Mouse (Mus musculus) liver, postnatal 0 days (tissue): ENCODE measurements around the gene Ubash3b. TPM values are rescaled to one million over a fixed set of nuclear protein-coding genes. Genes with fewer than 3 reads are reported as not detected.

Source experiments
- ATAC-seq: fragments of 200-750 bp; cut with Nextera tagmentation; 2 replicates; pipeline ENCODE4 v1.8.0; 2017; ENCODE audit warnings: mild to moderate bottlenecking, moderate library complexity
- DNase-seq: peaks from one replicate; pipeline ENCODE4 v3.0.0-alpha.2; 2016
- H3K27ac ChIP-seq: fragments of 300-500 bp; sonication (generic); 2 replicates; pipeline ENCODE4 v1.5.1; 2014; ENCODE audit warnings: antibody characterized with exemption, moderate library complexity, mild to moderate bottlenecking, low read depth
- H3K27me3 ChIP-seq: fragments of 300-500 bp; sonication (generic); 2 replicates; pipeline ENCODE4 v1.6.1; 2014; ENCODE audit warnings: low read length, control low read depth, mixed read lengths; ENCODE audit not compliant: insufficient read depth
- H3K36me3 ChIP-seq: fragments of 300-500 bp; sonication (generic); replicated peaks from 2 replicates; pipeline ENCODE4 v1.6.1; 2014; ENCODE audit warnings: mild to moderate bottlenecking, control low read depth, low read length, moderate library complexity, mixed read lengths; ENCODE audit not compliant: insufficient read depth
- H3K4me1 ChIP-seq: fragments of 300-500 bp; sonication (generic); 2 replicates; pipeline ENCODE4 v1.6.1; 2014; ENCODE audit warnings: antibody characterized with exemption, mild to moderate bottlenecking, control low read depth; ENCODE audit not compliant: insufficient read depth
- H3K4me2 ChIP-seq: fragments of 300-500 bp; sonication (generic); 2 replicates; pipeline ENCODE4 v1.6.1; 2014; ENCODE audit warnings: low read depth, mild to moderate bottlenecking, low read length, moderate library complexity, mixed read lengths
- H3K4me3 ChIP-seq: fragments of 300-500 bp; sonication (generic); 2 replicates; pipeline ENCODE4 v1.5.1; 2014; ENCODE audit warnings: low read depth, low read length
- H3K9ac ChIP-seq: fragments of 300-500 bp; sonication (generic); replicated peaks from 2 replicates; pipeline ENCODE4 v1.6.1; 2014; ENCODE audit warnings: mild to moderate bottlenecking, moderate library complexity
- H3K9me3 ChIP-seq: fragments of 300-500 bp; sonication (generic); 2 replicates; pipeline ENCODE4 v1.6.1; 2016; ENCODE audit warnings: mild to moderate bottlenecking, control low read depth, low read length, mixed read lengths
- CTCF ChIP-seq: sonication (generic); IDR thresholded peaks from 2 replicates; pipeline ENCODE4 v1.5.1; 2016; ENCODE audit warnings: antibody characterized with exemption, low read depth
- EP300 ChIP-seq: IDR thresholded peaks from 2 replicates; pipeline ENCODE4 v1.6.1; 2016; ENCODE audit warnings: antibody characterized with exemption, low read depth, mild to moderate bottlenecking
- WGBS: fragments of 180-500 bp; shearing (Covaris S2); extraction: QIAGEN DNeasy Blood & Tissue Kit; methylation state at CpG from one replicate; pipeline ENCODE4 v1.1.7; 2014; ENCODE audit not compliant: insufficient replicate concordance; 5-methylcytosine and 5-hydroxymethylcytosine counted together
- polyA plus RNA-seq: library from polyadenylated mRNA; unstranded; fragments of >200 nt; fragmentation: Nextera tagmentation; extraction: Ambion mirVana; gene quantifications from 2 replicates; pipeline ENCODE4 v1.2.1, GENCODE M21; 2015

Ubash3b gene
- polyA plus RNA-seq, 1 experiment from 2014 or later, result 6.6 TPM

DNA sequence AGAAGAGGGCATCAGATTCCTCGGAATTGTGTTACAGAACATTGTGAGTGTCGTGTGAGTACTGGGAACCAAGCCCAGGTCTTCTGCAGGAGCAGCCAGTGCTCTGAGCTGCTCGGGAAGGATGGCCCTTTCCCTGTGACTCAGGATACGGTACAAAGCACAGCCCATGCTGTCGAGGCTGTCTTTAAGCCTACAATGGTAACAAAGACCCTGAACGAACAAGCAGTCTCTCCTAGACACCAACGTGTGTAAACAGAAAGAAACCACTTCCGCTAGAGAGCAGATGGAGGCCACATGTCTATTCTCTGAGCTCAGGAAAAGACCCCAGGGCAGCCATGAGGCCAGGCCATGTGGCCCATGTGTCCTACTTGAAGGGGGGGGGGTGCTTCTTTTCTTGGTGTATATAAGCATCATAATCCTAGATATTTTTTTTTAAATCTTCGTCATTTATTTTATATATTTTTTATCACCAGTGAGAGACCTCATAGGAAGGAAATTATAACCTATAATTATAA lies 123.3 kb downstream of the Ubash3b start:
- H3K27ac ChIP-seq, result no peak overlapping the region
- H3K9ac ChIP-seq, result no peak overlapping the region
- H3K9me3 ChIP-seq, result no peaks in the 10 kb centered on the region
- no peak for TF ChIP-seq CTCF
- no peak for TF ChIP-seq EP300
- no peak overlapping the region for H3K4me3 ChIP-seq
- 65% methylated on average over 9 of the region's 9 CpGs for WGBS
- no peaks in the 10 kb centered on the region for H3K36me3 ChIP-seq
- H3K27me3 ChIP-seq, result no peaks in the 10 kb centered on the region
- no peaks in the 10 kb centered on the region for H3K4me1 ChIP-seq
- ATAC-seq (no peak), DNase-seq (no peak)
- H3K4me2 ChIP-seq, result no peak overlapping the region

DNA sequence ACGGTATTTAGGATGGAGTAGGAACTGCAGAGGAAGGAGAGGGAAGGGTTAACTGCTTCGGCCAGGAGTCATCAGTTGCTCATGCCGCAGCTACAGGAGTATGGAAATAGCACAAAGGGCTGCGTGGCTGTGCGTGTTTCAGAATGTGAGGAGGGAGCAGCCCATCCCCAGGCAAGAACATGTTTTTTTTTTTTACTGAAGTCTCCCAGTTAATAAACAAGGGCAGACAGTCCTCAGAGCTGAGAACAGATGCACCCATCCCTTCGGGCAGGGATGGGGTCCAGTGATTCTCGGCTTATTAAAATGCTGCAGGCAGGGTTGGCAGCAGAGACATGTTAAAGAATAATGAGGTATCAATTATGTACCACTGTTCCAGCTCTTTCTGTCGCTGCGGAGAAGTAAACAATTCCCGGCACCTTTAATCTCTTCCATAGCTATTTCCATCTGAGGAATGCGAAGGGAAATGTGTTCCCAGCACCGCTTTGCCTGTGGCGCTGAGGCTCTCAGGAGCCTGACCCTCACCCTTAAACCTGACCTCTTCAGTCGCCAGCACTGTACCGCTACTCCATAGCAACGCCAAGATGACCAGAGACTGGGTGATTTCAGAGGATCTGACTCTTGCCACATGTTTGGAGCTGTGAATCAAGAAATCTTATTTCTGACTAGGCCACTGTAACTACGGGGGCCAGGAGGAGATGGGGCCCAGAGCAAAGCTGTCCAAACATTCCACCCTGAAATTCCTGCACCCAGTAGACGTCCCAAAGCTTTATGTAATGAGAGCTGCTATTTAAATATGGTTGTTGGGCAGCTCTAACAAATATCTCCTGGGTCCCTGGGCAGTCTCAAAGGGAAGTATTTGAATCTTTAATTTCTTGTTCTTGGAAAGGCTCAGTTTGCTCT lies 129.7 kb downstream of the Ubash3b start:
- Histone ChIP-seq H3K9ac (no peak overlapping the region), H3K36me3 (no peaks in the 10 kb centered on the region), H3K27ac (no peak overlapping the region), H3K9me3 (no peaks in the 10 kb centered on the region), H3K27me3 (no peaks in the 10 kb centered on the region), H3K4me2 (no peak overlapping the region), H3K4me3 (no peak overlapping the region), H3K4me1 (no peaks in the 10 kb centered on the region)
- WGBS, result 66% methylated on average over 18 of the region's 18 CpGs
- DNase-seq (no peak), ATAC-seq (no peak)
- TF ChIP-seq EP300 (no peak), CTCF (no peak)

DNA sequence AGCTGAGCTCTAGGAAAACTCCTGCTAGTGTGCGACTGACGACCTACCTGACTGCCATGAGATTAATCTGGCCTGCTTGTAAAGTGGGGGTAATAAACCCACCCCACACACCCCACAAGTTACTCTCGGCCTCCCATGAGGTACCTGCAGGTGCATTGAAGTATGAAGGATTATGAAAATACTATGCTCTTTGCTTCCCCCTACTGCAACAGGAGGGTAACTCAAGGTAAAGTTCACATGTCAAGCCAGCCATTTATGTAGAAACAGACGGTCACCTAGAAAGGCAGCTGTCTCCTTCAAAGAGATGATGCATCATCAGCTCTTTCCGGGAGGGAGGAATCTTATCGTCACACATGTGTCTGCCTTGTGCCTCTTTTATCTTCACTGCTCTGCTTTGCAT lies 131.7 kb downstream of the Ubash3b start:
- Histone ChIP-seq H3K4me3 (no peak overlapping the region), H3K4me2 (no peak overlapping the region), H3K27me3 (no peaks in the 10 kb centered on the region), H3K9me3 (no peaks in the 10 kb centered on the region), H3K4me1 (no peaks in the 10 kb centered on the region), H3K9ac (no peak overlapping the region), H3K27ac (no peak overlapping the region), H3K36me3 (no peaks in the 10 kb centered on the region)
- DNase-seq (no peak), ATAC-seq (no peak)
- WGBS, result 70% methylated on average over 6 of the region's 6 CpGs
- no peak for TF ChIP-seq EP300
- TF ChIP-seq CTCF, result peak; percentile 43

DNA sequence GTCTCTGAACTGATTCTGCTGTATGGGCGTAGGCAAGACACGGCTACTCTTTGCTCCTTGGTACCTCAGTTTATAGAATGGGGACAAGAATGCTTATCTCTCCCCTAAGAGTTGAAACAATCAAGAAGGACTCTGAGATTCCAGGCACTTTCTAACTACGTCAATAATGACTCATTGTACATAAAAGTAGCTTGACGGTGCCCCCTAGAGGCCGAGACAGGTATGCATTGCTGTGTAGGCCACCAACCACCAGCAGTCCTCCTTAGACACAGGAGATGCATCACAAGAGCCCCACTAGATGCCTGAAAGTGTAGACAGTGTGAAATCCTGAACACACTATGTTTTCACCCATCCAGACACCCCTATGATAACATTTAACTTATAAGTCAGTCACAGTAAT lies 133.0 kb downstream of the Ubash3b start:
- H3K4me2 ChIP-seq, result no peak overlapping the region
- no peak for ATAC-seq
- H3K9ac ChIP-seq, result no peak overlapping the region
- no peak for TF ChIP-seq EP300
- TF ChIP-seq CTCF, result peak; percentile 73
- H3K36me3 ChIP-seq, result no peaks in the 10 kb centered on the region
- H3K27me3 ChIP-seq, result no peaks in the 10 kb centered on the region
- no peaks in the 10 kb centered on the region for H3K9me3 ChIP-seq
- no peak overlapping the region for H3K4me3 ChIP-seq
- 48% methylated on average over 5 of the region's 5 CpGs for WGBS
- H3K27ac ChIP-seq, result no peak overlapping the region
- H3K4me1 ChIP-seq, result no peaks in the 10 kb centered on the region
- DNase-seq, result peak; percentile 63

DNA sequence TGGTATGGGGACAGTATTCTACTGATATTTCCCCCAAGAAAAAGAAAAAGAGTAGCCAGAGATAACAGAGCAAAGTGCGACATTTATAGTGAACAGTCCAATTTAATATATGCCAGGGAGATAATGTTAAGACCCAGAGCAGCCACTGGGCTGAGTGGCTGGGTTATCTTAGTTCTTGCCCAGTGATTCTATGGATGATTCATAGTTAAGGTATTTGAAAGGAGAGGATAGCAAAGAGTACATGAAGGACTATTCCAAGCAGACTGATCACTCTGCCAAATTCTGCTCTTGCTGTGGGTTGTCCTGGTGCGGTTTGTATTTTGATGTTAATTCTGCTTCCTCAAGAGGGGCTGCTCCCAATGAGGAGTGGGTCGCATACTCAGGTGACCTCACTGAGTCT lies 139.8 kb downstream of the Ubash3b start:
- Histone ChIP-seq H3K4me3 (no peak overlapping the region), H3K36me3 (no peaks in the 10 kb centered on the region), H3K4me2 (no peak overlapping the region), H3K27ac (no peak overlapping the region), H3K9ac (no peak overlapping the region), H3K4me1 (no peaks in the 10 kb centered on the region), H3K27me3 (no peaks in the 10 kb centered on the region), H3K9me3 (no peaks in the 10 kb centered on the region)
- no peak for DNase-seq
- ATAC-seq, result no peak
- no peak for TF ChIP-seq CTCF
- TF ChIP-seq EP300, result no peak
- 75% methylated on average over 3 of the region's 3 CpGs for WGBS

DNA sequence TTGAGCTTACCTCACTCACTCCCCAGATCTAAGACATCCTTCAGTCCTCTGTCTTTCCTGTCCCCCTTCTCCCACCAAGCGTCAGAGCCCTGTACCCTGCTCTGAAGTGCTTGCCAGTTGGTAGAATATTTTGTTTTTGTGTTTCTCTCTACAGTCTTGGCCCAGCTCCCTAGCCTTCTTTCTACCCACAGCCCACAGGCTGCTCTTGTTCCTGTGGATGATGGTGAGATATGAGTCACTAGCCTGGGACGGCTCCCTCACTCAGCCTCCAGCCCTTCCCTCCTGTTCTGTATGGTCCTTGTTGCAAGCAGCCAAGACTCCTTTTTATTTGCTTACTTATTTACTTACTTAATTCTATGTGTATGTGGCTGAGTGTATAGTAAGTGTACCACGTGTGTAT lies 141.0 kb downstream of the Ubash3b start:
- Histone ChIP-seq H3K27ac (no peak overlapping the region), H3K36me3 (no peaks in the 10 kb centered on the region), H3K4me3 (no peak overlapping the region), H3K9ac (no peak overlapping the region), H3K27me3 (no peaks in the 10 kb centered on the region), H3K4me2 (no peak overlapping the region), H3K9me3 (no peaks in the 10 kb centered on the region), H3K4me1 (no peaks in the 10 kb centered on the region)
- 76% methylated on average over 3 of the region's 3 CpGs for WGBS
- TF ChIP-seq EP300 (no peak), CTCF (no peak)
- DNase-seq (no peak), ATAC-seq (no peak)
